Mouse (Mus musculus) ovary, postnatal 10 days (tissue): ENCODE results near the gene Prrt1.

Experiments
- DNase-seq: peaks from one replicate; pipeline ENCODE4 v3.0.0; 2022; ENCODE audit warnings: low spot score

The Prrt1 gene

DNA sequence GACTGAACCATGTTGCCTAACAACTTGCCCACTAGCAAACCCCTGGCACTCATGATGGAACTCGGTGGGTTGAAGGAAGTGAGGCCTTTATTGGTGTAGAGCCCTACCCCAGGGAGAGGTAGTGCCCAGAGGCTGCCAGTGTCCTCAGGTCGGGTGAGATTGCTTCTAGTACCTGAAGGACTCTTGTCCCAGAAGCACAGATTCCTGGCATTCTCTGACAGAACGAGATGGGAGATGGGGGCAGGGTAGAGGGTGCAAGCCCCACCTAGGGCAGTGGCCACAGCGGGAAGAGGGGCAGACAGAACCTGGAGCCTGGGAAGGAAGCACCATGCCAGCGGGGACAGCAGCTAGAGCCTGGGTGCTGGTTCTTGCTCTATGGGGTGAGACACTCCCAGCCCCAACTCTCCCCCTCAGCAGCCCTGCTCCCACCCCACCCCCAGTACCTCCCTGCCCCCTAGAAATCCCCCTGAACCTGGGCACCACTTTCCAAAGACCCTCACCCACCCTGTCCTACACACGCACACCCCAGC is 31.7 kb upstream of the Prrt1 start, which contains the start of gene Ager:
Gene Ager, plus strand, starts transcription at position 297 of the 530 bp plus-strand sequence.
- no peak for DNase-seq

DNA sequence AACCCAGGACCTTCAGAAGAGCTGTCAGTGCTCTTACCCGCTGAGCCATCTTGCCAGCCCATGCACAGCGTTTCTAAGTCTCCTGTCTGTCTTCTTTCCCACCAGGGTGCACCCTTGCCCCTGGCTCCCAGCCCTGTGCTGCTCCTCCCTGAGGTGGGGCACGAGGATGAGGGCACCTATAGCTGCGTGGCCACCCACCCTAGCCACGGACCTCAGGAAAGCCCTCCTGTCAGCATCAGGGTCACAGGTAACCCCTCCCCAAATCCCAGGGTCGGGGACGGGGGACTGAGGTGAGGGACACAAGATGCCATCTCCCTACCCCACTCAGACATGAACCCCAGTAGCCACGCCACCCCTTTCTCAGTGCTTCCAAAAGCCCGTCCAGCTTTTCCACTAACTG is 29.4 kb upstream of the Prrt1 start:
- DNase-seq, result no peak

DNA sequence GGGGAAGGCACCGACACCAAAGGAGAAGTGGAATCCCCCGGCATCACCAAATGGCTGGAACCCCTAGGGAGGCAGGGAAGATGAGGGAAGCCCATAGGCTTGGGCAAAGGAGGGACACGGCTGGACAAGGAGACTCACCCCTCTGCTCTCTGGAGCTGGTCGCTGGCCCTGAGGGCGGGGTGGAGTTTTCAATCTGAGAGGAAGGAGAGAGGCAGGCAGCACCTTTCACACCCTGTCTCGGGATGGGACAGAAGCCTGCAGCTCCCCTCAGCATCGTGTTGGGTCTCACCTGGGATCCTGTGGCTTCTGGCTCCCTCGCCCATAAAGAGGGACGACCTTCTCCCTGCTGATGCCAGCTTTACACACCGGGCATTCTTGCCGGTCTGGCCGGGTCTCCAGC is 27.5 kb upstream of the Prrt1 start:
- no peak for DNase-seq

DNA sequence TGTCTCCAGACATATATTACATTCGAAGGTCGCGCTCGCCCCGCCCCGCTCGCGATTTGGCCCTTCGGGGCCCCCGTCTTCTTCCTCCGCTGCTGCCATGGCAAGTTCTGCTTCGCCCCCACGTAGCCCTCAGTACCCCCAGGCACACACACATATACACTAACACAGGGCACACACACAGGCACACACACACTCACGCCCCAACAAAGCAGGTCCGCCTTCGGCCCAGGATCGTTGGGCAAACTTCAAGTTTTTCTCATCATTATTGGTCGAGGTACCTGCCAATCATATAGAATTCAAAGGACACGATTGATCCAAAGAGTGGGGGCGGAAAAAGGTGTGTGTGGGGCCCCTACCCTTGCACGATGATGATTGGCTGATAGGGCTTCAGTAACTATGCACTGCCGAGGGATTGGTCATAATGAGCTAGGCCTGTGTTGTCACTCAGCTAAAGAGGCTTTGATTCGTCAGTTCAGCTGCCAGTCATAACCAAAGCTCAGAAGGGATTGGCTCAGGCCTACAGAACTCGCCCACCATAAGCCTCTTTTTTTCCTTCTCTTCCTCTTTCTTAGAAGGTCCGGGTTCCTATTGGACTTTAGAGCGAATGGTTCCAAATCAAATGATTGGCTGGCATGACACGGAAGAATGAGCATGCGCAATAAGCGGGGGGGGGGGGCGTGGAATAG is 25.8 kb upstream of the Prrt1 start, which contains the start of gene Rnf5:
Gene Rnf5, minus strand, starts transcription at position 316 of the 686 bp plus-strand sequence.
- peak; percentile 97 for DNase-seq

DNA sequence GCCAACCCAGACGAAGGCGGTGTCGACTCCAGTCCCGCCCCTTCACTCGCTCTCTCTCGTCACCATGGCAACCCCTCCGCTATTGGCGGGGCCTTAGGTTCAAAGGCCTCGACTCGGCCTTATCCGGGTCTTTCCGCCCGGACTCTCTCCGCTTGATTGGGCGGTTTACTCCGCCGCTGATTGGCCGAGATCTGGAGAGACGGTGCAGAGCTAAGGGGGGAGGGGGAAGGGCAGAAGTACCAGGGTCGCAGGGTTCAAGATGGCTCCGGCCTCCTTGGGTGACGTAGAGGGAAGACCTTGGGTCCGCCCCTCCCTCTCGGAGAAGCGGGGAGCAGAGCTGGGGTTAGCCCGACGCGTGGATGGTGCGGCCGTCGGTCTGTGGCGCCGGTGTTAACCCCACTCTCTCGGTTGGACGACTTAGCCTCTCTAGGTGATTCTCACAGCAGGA is 25.2 kb upstream of the Prrt1 start, which contains the start of gene Agpat1:
Gene Agpat1, plus strand, starts transcription at position 202 of the 448 bp plus-strand sequence.
- DNase-seq, result peak; percentile 98

DNA sequence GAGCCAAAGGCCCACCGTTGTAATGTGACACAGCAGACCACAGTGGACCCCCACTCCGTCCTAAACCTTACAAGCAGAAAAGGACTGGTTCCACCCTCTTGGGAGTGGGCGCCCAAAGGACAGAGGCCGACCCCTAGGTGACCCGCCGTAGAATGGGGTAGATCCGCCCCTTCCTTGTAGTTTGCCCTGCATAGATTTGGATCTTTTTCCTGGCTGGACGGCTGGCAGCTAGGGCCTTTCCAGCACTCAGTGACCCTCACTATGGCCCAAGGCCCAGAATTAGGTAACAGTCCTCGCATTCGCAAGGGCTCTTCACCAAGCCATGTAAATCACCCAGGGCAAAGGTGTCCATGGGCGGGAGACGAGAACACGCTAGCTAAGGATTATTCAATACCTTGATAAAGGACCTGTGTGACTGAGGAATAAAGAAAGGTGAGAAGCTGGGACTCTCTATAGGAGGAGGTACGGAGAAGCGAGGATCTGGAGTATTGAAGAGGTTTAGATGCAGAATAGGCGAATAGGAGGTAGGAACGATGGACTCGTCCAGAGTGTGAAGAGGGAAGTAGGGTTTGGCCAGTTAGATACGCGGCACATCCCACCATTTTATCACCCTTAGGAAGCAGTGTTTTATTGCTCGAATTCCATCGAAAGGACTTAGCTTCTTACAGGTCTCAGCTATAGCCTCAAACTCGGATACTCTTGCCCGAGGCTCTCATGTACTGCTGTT is 24.7 kb upstream of the Prrt1 start:
- no peak for DNase-seq

DNA sequence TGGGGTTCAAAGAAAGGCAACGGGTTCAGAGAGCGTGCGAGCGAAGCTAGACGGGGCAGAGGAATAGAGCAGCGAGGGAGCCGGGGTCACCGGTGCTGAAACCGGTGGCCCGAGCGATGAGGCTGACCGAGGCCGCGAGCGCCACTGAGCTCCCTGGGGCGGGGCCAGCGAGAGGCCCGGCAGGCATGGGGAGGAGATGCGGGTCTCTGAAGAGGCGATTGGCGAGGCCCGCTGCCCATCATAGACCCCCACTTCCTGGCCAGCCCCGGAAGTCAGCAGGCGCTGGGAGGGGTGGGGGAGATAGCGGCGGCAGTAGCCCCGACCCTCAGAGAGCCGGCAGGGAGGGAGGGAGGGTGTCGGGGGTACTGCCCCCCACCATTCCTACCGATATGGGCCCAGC is 23.7 kb upstream of the Prrt1 start:
- peak; percentile 93 for DNase-seq

DNA sequence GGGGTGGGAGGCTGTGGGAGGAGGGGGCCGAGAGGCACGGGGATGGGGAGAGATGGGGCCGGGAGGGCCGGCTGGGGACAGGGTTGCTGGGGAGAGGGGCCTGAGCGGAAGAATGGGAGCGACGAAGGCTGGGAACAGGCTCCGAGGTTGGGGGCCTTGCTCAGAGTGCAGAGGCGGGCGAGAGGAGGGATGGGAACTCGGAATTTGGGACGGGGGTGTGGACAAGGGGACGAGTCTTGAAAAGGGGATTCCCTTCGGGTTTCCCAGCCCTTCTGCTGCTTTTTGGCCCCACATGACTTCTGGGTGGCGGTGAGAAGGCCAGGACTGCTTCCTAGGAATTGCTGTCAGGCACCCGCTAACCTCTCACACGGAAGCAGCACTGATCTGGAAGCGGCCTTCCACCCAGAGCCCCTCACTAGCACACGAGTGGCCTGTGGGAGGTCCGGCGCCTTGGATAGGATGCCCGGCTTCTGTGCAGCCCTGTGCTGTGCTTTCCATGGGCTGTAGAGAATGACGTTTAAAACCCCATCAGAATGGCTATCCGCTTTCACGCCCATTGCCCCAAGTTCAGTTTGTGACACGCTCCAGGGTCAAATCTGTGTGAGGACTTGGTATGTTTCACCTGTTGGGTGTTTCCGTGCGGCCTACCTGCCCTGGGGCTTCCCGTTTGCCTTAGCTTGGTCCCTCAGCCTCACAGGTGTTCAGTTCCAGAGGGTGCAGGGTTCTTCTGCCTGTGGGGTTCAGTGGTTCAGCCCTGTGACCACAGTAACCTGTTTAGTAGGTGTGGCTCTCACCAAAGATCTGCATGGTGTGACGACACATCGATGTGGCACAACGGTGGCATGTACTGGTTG is 22.9 kb upstream of the Prrt1 start:
- DNase-seq, result no peak

DNA sequence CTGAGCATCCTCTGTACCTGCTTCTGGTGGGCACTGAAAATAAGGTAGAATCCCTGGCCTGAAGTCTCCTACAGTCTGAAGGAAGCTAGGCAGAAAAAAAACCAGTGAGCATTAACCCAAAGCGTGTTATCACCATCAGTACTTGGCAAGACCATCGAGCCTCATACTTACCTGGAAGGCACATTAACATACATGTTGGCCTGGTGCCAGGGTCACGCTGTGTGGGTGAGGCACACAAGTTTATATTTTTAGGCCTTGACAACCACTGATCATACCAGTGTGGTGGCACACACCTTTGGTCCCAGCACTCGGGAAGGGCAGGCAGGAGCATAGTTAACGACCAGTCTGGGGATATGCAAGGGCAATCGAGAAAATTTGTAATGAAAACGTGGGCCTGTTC is 21.3 kb upstream of the Prrt1 start:
- DNase-seq, result no peak

DNA sequence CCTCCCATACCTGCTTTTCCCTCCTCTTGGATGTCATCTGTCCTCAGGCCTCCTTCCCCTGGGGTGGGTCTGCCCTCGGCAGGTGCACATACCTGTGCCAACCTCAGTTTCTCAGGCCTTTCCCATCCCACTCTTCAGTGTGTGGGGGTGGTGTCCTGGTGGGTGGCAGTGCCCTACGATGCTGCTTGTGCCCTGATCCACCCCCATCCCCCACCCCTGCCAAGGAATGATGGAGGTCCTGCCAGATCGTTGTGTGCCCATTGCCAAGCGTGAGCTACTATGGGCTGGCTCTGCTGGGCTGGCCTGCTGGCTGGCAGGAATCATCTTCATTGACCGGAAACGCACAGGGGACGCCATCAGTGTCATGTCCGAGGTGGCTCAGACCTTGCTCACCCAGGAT is 18.3 kb upstream of the Prrt1 start:
- no peak for DNase-seq

DNA sequence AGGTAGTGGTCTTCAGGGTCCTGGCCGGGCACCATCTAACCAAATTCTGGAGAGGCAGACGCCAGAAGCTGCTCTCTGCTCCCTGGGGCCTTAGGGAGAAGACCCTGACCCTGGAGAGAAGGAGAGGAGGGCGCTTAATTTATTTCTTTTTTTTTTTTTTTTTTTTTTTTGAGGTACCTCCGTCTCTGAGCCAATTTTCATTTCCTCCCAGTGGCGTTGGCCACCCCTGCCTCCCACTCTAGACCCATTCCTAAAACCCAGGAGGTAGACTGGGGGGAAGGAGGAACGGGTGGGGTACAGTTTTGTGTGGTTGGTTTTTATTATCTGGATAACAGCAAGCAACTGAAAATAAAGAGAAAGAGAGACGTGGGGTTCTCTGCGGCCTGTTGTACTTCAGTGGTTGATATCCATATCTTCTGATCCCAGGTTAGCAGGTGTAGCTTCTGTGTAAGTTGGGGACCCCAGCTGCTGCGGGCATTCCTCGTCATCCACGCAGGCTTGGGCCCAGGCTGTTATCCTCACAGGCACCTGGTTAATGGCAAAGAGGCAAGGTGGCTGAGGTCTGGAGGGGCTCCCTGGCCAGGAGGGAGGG is 16.2 kb upstream of the Prrt1 start:
- no peak for DNase-seq

DNA sequence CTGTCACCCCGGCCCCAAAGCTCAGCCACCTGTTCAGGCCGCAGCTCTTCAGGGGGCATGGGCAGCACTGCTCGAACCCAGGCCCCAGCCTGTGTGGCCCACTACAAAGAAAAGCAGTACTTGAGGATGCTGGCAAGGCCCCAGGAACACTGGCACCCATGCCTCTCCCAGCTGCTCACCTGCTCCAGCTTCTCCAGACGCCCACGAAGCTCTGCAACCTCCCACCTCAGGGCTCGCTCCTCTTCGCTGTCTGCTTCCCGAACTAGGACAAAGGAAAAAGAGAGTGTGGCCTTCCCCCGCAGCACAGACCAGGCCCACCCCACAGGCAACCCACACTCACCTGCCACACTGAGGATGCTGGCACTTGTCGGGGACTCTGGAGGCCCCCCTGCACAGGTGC is 15.5 kb upstream of the Prrt1 start:
- DNase-seq, result no peak

DNA sequence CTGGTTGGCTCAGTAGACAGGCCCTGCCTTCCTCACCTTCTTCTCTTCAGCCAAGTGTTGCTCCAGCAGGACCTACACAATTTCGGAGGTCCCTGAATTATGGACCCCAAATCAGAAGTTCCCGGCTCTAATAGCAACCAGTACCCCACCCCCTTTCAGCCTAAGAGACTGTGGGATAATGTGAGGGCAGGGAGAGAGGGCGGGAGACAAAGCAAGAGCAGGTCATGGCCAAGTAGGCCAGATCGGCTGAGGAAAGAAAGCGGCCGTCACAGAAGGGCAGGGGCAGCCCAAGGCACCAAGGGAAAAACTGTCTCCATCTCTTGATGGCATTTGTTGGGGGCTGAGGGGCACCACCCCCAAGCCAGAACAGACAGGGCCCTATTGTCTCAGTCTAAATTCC is 13.5 kb upstream of the Prrt1 start, which contains the start of gene Egfl8:
Gene Egfl8, minus strand, starts transcription at position 101 of the 400 bp plus-strand sequence.
- no peak for DNase-seq

DNA sequence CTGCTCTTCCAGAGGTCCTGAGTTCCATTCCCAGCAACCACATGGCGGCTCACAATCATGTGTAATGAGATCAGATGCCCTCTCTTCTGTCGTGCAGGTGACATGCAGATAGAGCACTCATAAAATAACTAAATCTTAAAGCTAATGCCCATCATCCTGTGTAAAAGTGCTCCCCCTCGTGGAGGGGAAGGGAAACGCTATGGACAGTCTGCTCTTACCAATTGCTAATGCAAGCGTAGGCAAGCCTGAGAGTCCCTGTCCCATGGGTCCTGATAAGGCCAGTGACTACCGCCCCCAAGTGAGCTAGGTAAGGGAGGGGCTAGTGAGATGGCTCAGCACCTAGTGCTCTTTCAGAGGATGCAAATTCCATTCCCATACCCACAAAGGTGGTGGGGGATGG is 10.3 kb upstream of the Prrt1 start:
- no peak for DNase-seq

DNA sequence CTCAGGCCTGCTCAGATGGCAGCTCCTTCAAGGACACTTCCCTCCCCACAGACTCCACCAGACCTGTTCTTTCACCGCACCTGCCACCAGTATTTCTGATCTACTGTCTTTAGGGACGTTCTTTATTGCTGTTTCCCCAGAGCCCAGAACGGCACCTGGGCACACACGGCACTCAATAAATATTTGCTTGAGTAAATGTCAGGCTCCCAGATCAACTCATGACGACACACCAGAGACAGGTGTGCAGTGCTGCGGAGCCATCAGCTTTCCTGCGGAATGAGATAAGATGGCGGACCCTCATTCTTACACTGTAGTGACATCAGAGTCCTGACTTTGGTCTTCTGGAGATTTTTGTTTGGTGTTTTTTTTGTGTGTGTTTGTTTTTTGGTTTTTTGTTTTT is 8.3 kb upstream of the Prrt1 start:
- DNase-seq, result no peak

DNA sequence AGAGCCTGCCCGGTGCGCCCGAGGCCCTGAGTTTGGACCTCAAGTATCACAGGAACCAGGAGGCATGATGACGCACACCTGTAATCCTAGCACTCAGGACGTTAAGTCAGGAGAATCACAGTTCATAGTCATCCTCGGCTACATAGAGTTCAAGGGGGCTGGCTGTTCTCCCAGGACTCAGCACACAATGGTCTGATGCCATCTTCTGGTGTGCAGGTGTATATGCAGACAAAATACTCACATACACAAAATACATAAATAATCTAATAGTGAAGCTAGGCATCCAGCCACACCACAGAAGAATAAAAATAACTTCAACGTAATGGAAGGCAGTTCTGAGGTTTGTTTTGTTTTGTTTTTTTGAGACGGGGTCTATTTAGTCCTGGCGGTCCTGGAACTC is 6.2 kb upstream of the Prrt1 start:
- DNase-seq, result no peak

DNA sequence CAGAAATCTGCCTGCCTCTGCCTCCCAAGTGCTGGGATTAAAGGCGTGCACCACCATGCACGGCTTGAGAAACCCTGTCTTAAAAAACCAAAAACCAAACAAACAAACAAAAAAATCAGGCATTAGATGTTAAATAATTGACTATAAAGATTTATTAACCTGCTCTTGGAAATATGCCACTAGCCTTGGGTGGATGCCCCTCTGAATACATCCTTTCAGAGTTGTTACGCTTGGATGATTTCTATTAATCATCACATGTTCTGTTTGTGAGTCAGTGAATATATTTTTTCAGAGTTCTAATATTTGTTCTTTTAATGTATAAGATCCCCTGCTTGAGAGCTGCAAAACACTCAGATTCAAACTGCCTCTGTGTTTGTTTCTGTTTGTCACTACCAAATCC is 4.4 kb upstream of the Prrt1 start:
- no peak for DNase-seq

DNA sequence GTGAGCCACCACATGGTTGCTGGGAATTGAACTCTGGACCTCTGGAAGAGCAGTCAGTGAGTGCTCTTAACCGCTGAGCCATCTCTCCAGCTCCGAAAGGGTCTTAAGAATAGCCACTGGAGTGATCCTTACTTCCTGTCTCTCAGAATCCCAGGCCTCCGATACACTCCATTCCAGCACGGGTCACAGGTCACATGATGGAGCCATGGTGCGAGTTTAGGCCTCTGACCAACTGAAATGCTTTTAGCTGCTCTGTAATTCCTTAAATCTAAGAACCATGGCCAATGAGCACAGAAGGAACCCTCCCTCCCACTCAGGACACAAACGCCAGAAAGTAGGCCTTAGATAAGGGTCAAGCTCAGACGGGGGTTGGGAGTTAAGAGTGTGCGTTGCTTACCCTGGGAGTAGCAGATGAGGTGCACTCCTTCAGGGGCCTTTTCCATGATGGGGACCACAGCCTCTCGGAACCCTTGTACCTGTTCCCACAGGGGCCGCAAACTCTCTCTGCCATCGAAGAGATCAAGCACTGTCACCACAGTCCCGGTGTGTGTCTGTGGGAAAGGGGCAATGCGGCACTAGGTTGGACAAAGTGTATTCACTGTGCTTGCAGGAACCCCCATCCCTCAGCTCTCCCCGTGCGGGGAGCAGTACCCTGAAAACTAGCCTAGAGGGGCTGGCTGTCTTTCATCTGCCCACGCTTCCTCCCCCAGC is 3.1 kb upstream of the Prrt1 start:
- DNase-seq, result no peak

DNA sequence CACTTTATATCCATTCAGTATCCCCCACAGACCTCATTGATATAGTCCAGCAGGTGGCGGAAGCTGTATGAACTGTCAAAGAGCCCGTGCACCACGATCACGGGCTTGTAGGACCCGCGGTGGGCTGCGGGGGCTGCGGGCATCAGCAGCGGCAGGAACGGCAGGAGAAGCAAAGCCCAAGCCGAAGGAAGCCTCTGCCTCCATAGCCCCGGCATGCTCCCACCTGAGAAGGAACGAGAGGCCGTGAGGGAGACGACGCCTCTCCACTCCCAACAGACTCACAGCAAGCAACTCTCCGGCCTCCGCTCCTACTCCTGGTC is 2.6 kb upstream of the Prrt1 start:
- no peak for DNase-seq

DNA sequence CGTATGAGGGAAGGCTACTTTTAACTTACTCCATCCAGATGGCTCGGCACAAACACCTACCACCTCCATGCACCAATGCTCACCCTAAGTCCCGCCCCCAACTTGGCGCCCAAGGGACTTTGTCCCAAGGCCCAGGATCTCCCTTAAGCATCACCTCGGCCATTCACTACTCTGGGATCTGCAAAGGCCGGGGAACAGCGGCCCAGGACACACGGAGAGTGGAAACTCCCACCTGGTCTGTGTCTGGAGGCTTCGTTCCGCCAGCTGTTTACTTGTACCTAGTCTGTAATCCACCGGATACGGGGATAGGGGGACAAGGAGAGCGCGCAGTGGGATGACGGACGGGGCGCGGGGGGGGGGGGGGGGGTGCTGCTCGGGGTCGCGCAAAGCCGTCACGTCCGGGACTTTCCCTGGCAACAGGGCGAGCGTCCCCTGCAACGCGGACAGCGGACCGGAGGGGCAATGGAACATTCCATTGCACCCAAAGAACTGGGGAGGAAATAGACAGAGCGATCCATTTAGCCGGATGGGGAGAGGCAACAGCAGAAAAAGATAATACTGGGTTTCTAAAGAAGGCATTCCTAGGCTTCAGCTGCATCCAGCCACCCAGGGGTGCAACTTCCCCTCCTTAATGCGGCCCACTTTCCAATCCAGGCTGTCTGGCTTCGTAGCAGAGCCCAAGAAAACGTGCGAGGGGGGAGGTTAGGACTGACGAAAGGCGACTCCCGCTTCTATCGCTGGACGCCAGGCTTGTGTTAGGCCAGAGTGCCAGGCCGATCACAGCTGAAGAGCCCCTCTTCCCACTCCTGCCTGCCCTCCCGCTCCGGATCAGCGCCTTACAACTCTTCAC is 2.0 kb upstream of the Prrt1 start:
- DNase-seq, result peak; percentile 64
